Mouse (Mus musculus): ENCODE measurements around the gene Olfr272.

The Olfr272 gene

GRCm38 (mm10) chr4:52919078-52919477 lies at the start of gene Olfr272:
Gene Olfr272 (minus strand): TSS chr4:52919178.
- in situ Hi-C loops (cut with MboI, MseI): no loop called here

GRCm38 (mm10) chr4:52964247-52964646 lies 45.3 kb upstream of the Olfr272 start, which contains the start of gene Olfr270:
Gene Olfr270 (plus strand): TSS chr4:52964547.
- in situ Hi-C loops (cut with MboI, MseI): loop anchor here (5.0 kb wide), 1 partner anchor 107 kb away; the partner anchor contains the start of gene Olfr273

- in situ Hi-C loops (cut with MboI, MseI): no loop called here
Observed at GRCm38 (mm10) chr4:52958693-52959092, 39.7 kb upstream of the Olfr272 start.

GRCm38 (mm10) chr4:52949005-52949404 lies 30.0 kb upstream of the Olfr272 start:
- in situ Hi-C loops (cut with MboI, MseI): no loop called here

- in situ Hi-C loops (cut with MboI, MseI): no loop called here
Observed at GRCm38 (mm10) chr4:52946665-52947064, 27.7 kb upstream of the Olfr272 start.

- in situ Hi-C loops (cut with MboI, MseI): no loop called here
Observed at GRCm38 (mm10) chr4:52930480-52930879, 11.5 kb upstream of the Olfr272 start.

- in situ Hi-C loops (cut with MboI, MseI): no loop called here
Observed at GRCm38 (mm10) chr4:52917311-52917688, 1.7 kb downstream of the Olfr272 start.

- in situ Hi-C loops (cut with MboI, MseI): no loop called here
Observed at GRCm38 (mm10) chr4:52916659-52917310, 2.2 kb downstream of the Olfr272 start.

- in situ Hi-C loops (cut with MboI, MseI): no loop called here
Observed at GRCm38 (mm10) chr4:52912409-52912808, 6.6 kb downstream of the Olfr272 start.

- in situ Hi-C loops (cut with MboI, MseI): no loop called here
Observed at GRCm38 (mm10) chr4:52909542-52909941, 9.4 kb downstream of the Olfr272 start.

GRCm38 (mm10) chr4:52864156-52864555 lies 54.8 kb downstream of the Olfr272 start:
- in situ Hi-C loops (cut with MboI, MseI): no loop called here
